Mouse (Mus musculus) lung, embryonic 14.5 days (tissue): Measurements from ENCODE around the gene Gckr. TPM values are rescaled to one million over a fixed set of nuclear protein-coding genes. Genes with fewer than 3 reads are reported as not detected.

Source experiments
- ATAC-seq: fragments of 200-750 bp; cut with Nextera tagmentation; 2 replicates; pipeline ENCODE4 v1.8.0; 2017; ENCODE audit warnings: mild to moderate bottlenecking, moderate TSS enrichment, moderate library complexity; ENCODE audit not compliant: insufficient read depth
- DNase-seq: peaks from one replicate; pipeline ENCODE4 v3.0.0-alpha.2; 2015
- H3K27ac ChIP-seq: fragments of 300-500 bp; sonication (generic); 2 replicates; pipeline ENCODE4 v1.5.1; 2014; ENCODE audit warnings: low read depth, mild to moderate bottlenecking, moderate library complexity
- H3K27me3 ChIP-seq: fragments of 300-500 bp; sonication (generic); 2 replicates; pipeline ENCODE4 v1.6.1; 2014; ENCODE audit warnings: low read length, control low read depth; ENCODE audit not compliant: insufficient read depth
- H3K36me3 ChIP-seq: fragments of 300-500 bp; sonication (generic); 2 replicates; pipeline ENCODE4 v1.6.1; 2014; ENCODE audit warnings: control low read depth; ENCODE audit not compliant: insufficient read depth
- H3K4me1 ChIP-seq: fragments of 300-500 bp; sonication (generic); 2 replicates; pipeline ENCODE4 v1.6.1; 2014; ENCODE audit warnings: antibody characterized with exemption, control low read depth; ENCODE audit not compliant: insufficient read depth
- H3K4me2 ChIP-seq: fragments of 300-500 bp; sonication (generic); 2 replicates; pipeline ENCODE4 v1.6.1; 2014; ENCODE audit warnings: mild to moderate bottlenecking
- H3K4me3 ChIP-seq: fragments of 300-500 bp; sonication (generic); 2 replicates; pipeline ENCODE4 v1.5.1; 2014; ENCODE audit warnings: low read depth, low read length
- H3K9ac ChIP-seq: fragments of 300-500 bp; sonication (generic); 2 replicates; pipeline ENCODE4 v1.6.1; 2014
- H3K9me3 ChIP-seq: fragments of 300-500 bp; sonication (generic); 2 replicates; pipeline ENCODE4 v1.6.1; 2016; ENCODE audit warnings: low read depth, low read length, control low read depth
- CTCF ChIP-seq: IDR thresholded peaks from 2 replicates; pipeline ENCODE4 v1.5.1; 2016; ENCODE audit warnings: antibody characterized with exemption, low read depth
- whole genome bisulfite sequencing: fragments of 180-500 bp; shearing (Covaris S2); extraction: QIAGEN DNeasy Blood & Tissue Kit; methylation state at CpG from one replicate; pipeline ENCODE4 v1.1.7; 2014; 5-methylcytosine and 5-hydroxymethylcytosine counted together
- polyA plus RNA-seq: library from polyadenylated mRNA; unstranded; fragments of >200 nt; fragmentation: Nextera tagmentation; extraction: Ambion mirVana; gene quantifications from 2 replicates; pipeline ENCODE4 v1.2.1, GENCODE M21; 2014

Gckr gene
- polyA plus RNA-seq, 1 experiment from 2014 or later: not detected

- H3K36me3 ChIP-seq: peaks cover 77% of the 10 kb centered on the region
These were observed 17.8 kb upstream of the Gckr start for GRCm38 (mm10) chr5:31279245-31279988.

GRCm38 (mm10) chr5:31288225-31288624 lies 9.0 kb upstream of the Gckr start:
- Histone ChIP-seq H3K27me3 (no peaks in the 10 kb centered on the region), H3K4me3 (no peak overlapping the region), H3K27ac (no peak overlapping the region), H3K36me3 (peaks cover 46% of the 10 kb centered on the region), H3K9ac (no peak overlapping the region), H3K9me3 (no peaks in the 10 kb centered on the region), H3K4me2 (no peak overlapping the region), H3K4me1 (peaks cover 5% of the 10 kb centered on the region)
- no peak for TF ChIP-seq CTCF
- 77% methylated on average over 4 of the region's 4 CpGs for WGBS
- ATAC-seq (no peak), DNase-seq (peak; percentile 3)

More at GRCm38 (mm10) chr5:31279245-31279988, 17.8 kb upstream of the Gckr start:
- Histone ChIP-seq H3K4me1 (no peaks in the 10 kb centered on the region), H3K4me3 (no peak overlapping the region), H3K27me3 (no peaks in the 10 kb centered on the region), H3K9ac (no peak overlapping the region), H3K9me3 (no peaks in the 10 kb centered on the region), H3K4me2 (no peak overlapping the region), H3K27ac (no peak overlapping the region)
- ATAC-seq (no peak), DNase-seq (no peak)
- WGBS: 82% methylated on average over 20 of the region's 20 CpGs
- no peak for TF ChIP-seq CTCF

DNA sequence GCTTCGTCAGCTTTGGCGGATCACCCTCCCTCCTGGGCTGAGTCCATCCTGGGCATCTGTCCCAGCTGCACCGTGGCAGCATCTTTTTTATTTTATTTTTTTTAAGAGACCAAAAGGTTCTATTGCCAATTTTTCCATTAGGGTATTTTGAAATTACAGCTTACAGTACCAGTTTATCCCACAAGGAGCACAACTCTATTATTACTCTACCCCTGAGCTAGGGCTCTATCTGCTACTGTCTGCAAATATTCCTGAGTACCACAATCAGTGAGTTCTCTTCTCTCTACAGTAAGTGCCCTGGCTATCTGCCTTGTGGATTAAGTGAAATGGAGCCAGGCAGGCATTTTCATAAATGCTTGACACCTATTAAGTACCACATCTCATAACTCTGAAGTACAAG lies 8.6 kb upstream of the Gckr start:
- H3K27ac ChIP-seq: no peak overlapping the region
- ATAC-seq (no peak), DNase-seq (no peak)
- peaks cover 46% of the 10 kb centered on the region for H3K36me3 ChIP-seq
- H3K27me3 ChIP-seq: no peaks in the 10 kb centered on the region
- H3K4me3 ChIP-seq: no peak overlapping the region
- no peak overlapping the region for H3K4me2 ChIP-seq
- 68% methylated on average over 3 of the region's 3 CpGs for WGBS
- H3K9ac ChIP-seq: no peak overlapping the region
- TF ChIP-seq CTCF: no peak
- no peaks in the 10 kb centered on the region for H3K9me3 ChIP-seq
- peaks cover 5% of the 10 kb centered on the region for H3K4me1 ChIP-seq

- DNase-seq (no peak), ATAC-seq (no peak)
- WGBS: 73% methylated on average over 3 of the region's 3 CpGs
- peak overlapping the region; percentile 58; the same call in 1 of the 2 replicates for H3K4me3 ChIP-seq
- H3K9me3 ChIP-seq: no peaks in the 10 kb centered on the region
- peak overlapping the region; percentile 56 for H3K9ac ChIP-seq
- H3K27ac ChIP-seq: no peak overlapping the region
- peaks cover 38% of the 10 kb centered on the region for H3K36me3 ChIP-seq
- H3K27me3 ChIP-seq: no peaks in the 10 kb centered on the region
- peaks cover 5% of the 10 kb centered on the region for H3K4me1 ChIP-seq
- TF ChIP-seq CTCF: no peak
- peak overlapping the region; percentile 67 for H3K4me2 ChIP-seq
These were observed 7.5 kb upstream of the Gckr start for GRCm38 (mm10) chr5:31289626-31290230.

- H3K36me3 ChIP-seq: peaks cover 28% of the 10 kb centered on the region
- H3K27me3 ChIP-seq: no peaks in the 10 kb centered on the region
- 2% methylated on average over 45 of the region's 45 CpGs for WGBS
- H3K27ac ChIP-seq: peak within 1 kb of the TSS; percentile 48
- DNase-seq: peak; percentile 100
- peak within 1 kb of the TSS; percentile 58 for H3K4me3 ChIP-seq
- no peaks in the 10 kb centered on the region for H3K9me3 ChIP-seq
- H3K9ac ChIP-seq: peak within 1 kb of the TSS; percentile 56
- ATAC-seq: peak; percentile 91
- H3K4me1 ChIP-seq: peaks cover 5% of the 10 kb centered on the region
- peak within 1 kb of the TSS; percentile 67 for H3K4me2 ChIP-seq
- no peak for TF ChIP-seq CTCF
These were observed 6.5 kb upstream of the Gckr start, which contains the start of gene Ift172 for GRCm38 (mm10) chr5:31290521-31291360. Gene Ift172, minus strand, starts transcription at chr5:31291116.

GRCm38 (mm10) chr5:31291361-31291688 lies 5.9 kb upstream of the Gckr start:
- DNase-seq (no peak), ATAC-seq (no peak; the same call in 1 of the 2 replicates)
- peak overlapping the region; percentile 42 for H3K27ac ChIP-seq
- no peaks in the 10 kb centered on the region for H3K9me3 ChIP-seq
- 5% methylated on average over 9 of the region's 9 CpGs for WGBS
- peaks cover 22% of the 10 kb centered on the region for H3K36me3 ChIP-seq
- peak overlapping the region; percentile 24 for H3K9ac ChIP-seq
- peak overlapping the region; percentile 58 for H3K4me3 ChIP-seq
- H3K4me1 ChIP-seq: peaks cover 5% of the 10 kb centered on the region
- no peaks in the 10 kb centered on the region for H3K27me3 ChIP-seq
- TF ChIP-seq CTCF: no peak; the same call in 1 of the 2 replicates
- H3K4me2 ChIP-seq: peak overlapping the region; percentile 67
